Mouse (Mus musculus) erythroblast, embryonic 14.5 days (primary cell): Measurements from ENCODE around the gene Tmem74b. TPM values are rescaled to one million over a fixed set of nuclear protein-coding genes. Genes with fewer than 3 reads are reported as not detected.

Source experiments
- H3K27me3 ChIP-seq: 2 replicates; pipeline ENCODE4 v1.6.1; 2012; ENCODE audit warnings: inconsistent platforms; ENCODE audit not compliant: control insufficient read depth
- H3K36me3 ChIP-seq: 2 replicates; pipeline ENCODE4 v1.6.1; 2012; ENCODE audit warnings: mild to moderate bottlenecking, inconsistent platforms; ENCODE audit not compliant: control insufficient read depth
- H3K4me1 ChIP-seq: 2 replicates; pipeline ENCODE4 v1.6.1; 2012; ENCODE audit warnings: inconsistent platforms; ENCODE audit not compliant: control insufficient read depth
- H3K4me3 ChIP-seq: replicated peaks from 2 replicates; pipeline ENCODE3; 2012; ENCODE audit warnings: moderate library complexity, mild to moderate bottlenecking, inconsistent platforms
- H3K9me3 ChIP-seq: 2 replicates; pipeline ENCODE4 v1.6.1; 2012; ENCODE audit warnings: low read length, inconsistent platforms, mixed read lengths; ENCODE audit not compliant: control insufficient read depth
- GATA1 ChIP-seq: IDR thresholded peaks from 2 replicates; pipeline ENCODE4 v1.6.1; 2012; ENCODE audit warnings: low read length, inconsistent platforms, mixed read lengths
- TAL1 ChIP-seq: IDR thresholded peaks from 3 replicates; pipeline ENCODE4 v1.6.1; 2012; ENCODE audit warnings: low read length, inconsistent platforms, mixed read lengths
- polyA plus RNA-seq: library from polyadenylated mRNA; stranded (reverse); fragments of >175 nt; gene quantifications from 2 replicates; pipeline ENCODE4 v1.2.3, GENCODE M21; 2012

The Tmem74b gene
- polyA plus RNA-seq, 1 experiment, result not detected

- peaks cover 63% of the 10 kb centered on the region for H3K27me3 ChIP-seq
- no peak for TF ChIP-seq GATA1
- TF ChIP-seq TAL1, result no peak
- no peaks in the 10 kb centered on the region for H3K36me3 ChIP-seq
- no peak overlapping the region for H3K4me3 ChIP-seq
- H3K4me1 ChIP-seq, result no peaks in the 10 kb centered on the region
- H3K9me3 ChIP-seq, result peaks cover 2% of the 10 kb centered on the region; the same call in 1 of the 2 replicates
Observed at GRCm38 (mm10) chr2:151702146-151702850, 490 bp downstream of the Tmem74b start.

DNA sequence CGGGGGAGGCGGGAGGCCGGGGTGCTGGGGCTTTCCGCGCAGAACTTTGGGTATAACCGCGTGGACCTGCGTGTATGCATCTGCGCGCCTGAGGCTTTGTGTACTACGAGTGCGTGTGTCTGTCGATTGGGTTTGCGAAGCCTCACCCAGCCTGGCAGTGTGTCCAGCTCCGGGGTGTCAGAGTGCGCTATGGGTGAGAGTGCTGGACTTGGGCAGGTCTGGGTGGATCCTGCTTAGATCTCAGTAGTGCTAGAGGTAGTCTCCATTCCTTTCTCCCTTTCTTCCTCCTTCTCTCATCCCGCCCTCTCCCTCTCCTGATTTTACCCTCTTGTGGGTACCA, 1.0 kb downstream of the Tmem74b start:
- TF ChIP-seq GATA1 (no peak), TAL1 (no peak)
- Histone ChIP-seq H3K36me3 (no peaks in the 10 kb centered on the region), H3K4me1 (no peaks in the 10 kb centered on the region), H3K4me3 (no peak overlapping the region), H3K9me3 (peaks cover 2% of the 10 kb centered on the region; the same call in 1 of the 2 replicates), H3K27me3 (peaks cover 63% of the 10 kb centered on the region)

DNA sequence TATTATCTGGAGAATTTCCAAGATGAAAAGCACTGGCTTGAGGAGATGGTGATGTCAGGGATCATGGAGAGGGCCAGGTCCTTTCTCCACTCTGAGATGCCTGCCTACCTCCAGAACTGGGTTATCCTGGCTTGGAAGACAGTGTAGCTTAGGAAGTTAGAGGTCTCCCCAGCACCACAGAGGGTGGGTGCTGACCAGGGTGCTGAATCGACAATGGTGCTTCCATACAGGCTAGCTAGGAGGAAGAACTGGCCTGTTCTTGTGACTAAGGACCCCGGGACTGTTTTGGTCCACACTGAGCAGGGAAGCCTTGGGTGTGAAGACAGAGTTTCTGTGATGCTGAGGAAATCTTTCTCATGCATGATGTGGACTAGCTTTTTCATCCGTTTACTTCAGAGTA, 10.8 kb downstream of the Tmem74b start:
- H3K4me1 ChIP-seq, result no peaks in the 10 kb centered on the region
- H3K27me3 ChIP-seq, result no peaks in the 10 kb centered on the region
- H3K4me3 ChIP-seq, result no peak overlapping the region
- peaks cover 38% of the 10 kb centered on the region for H3K36me3 ChIP-seq
- no peaks in the 10 kb centered on the region for H3K9me3 ChIP-seq
- TF ChIP-seq TAL1, result no peak
- TF ChIP-seq GATA1, result no peak

- peaks cover 66% of the 10 kb centered on the region for H3K36me3 ChIP-seq
- H3K27me3 ChIP-seq, result no peaks in the 10 kb centered on the region
- no peak overlapping the region for H3K4me3 ChIP-seq
- H3K9me3 ChIP-seq, result no peaks in the 10 kb centered on the region
- no peak for TF ChIP-seq TAL1
- TF ChIP-seq GATA1, result no peak
- no peaks in the 10 kb centered on the region for H3K4me1 ChIP-seq
Observed at GRCm38 (mm10) chr2:151715526-151715925, 13.7 kb downstream of the Tmem74b start.

- no peak for TF ChIP-seq TAL1
- no peak for TF ChIP-seq GATA1
- no peaks in the 10 kb centered on the region for H3K4me1 ChIP-seq
- H3K4me3 ChIP-seq, result no peak overlapping the region
- peaks cover 76% of the 10 kb centered on the region for H3K36me3 ChIP-seq
- H3K27me3 ChIP-seq, result no peaks in the 10 kb centered on the region
- H3K9me3 ChIP-seq, result no peaks in the 10 kb centered on the region
Observed at GRCm38 (mm10) chr2:151716318-151717055, 14.7 kb downstream of the Tmem74b start.

DNA sequence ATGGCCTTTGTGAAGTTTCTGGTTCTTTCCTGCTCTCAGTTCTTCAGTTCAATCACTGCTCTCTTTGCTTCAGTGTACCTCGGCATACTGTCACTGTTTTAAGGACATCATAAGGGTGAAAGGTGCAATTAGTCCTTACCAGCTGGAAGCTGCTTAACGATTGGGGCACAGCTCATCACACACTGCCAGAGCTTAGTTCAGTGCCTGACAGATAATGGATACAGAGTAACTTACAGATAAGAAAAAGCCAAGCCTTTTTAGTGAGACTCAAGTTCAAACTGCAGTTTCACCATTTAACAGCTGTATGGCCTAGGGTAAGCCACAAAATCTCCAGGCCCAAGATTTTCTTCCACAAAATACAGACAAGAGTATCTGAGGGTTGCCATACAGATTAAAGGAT, 22.3 kb downstream of the Tmem74b start:
- peaks cover 19% of the 10 kb centered on the region for H3K4me1 ChIP-seq
- no peaks in the 10 kb centered on the region for H3K9me3 ChIP-seq
- H3K4me3 ChIP-seq, result no peak overlapping the region
- peaks cover 100% of the 10 kb centered on the region for H3K36me3 ChIP-seq
- TF ChIP-seq TAL1 (no peak), GATA1 (no peak)
- H3K27me3 ChIP-seq, result no peaks in the 10 kb centered on the region

DNA sequence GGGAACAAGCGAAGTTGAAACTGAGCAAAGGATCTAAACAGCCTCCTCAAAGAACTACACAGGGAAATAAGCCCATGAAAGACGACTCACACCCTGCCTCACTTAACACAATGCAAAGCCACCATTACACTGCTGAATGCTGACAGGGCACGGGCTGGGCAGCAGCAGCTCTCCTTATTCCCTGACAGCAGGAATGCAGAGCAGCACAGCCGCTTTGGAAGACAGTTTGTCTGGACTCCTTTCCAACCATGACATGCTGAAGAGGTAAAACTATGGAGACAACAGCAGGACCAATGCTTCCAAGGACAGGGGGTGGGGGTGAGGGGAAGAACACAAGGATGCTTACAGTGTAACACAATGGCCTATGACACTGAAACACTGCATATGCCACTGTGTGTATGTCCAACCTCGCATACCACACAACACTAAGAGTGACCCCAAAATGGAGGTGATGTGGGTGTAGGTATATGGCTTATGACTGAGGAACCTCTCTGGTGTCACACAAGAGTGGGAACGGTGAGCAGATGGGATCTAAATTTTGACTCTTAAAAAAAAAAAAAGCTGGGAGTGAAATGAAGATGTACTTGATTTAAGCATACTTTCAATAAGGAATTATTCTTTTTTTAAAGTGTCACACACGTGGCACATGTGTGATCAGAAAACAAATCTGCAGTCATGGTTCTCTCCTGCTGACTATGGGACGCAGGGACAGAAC, 31.5 kb downstream of the Tmem74b start:
- Histone ChIP-seq H3K36me3 (peaks cover 94% of the 10 kb centered on the region), H3K27me3 (no peaks in the 10 kb centered on the region)
- TF ChIP-seq GATA1 (no peak), TAL1 (no peak)

GRCm38 (mm10) chr2:151735422-151735821, 33.6 kb downstream of the Tmem74b start:
- Histone ChIP-seq H3K4me1 (peaks cover 53% of the 10 kb centered on the region), H3K27me3 (no peaks in the 10 kb centered on the region), H3K9me3 (no peaks in the 10 kb centered on the region), H3K36me3 (peaks cover 91% of the 10 kb centered on the region), H3K4me3 (no peak overlapping the region)
- no peak for TF ChIP-seq GATA1
- no peak for TF ChIP-seq TAL1

More for the DNA sequence above, 31.5 kb downstream of the Tmem74b start:
- no peak overlapping the region for H3K4me3 ChIP-seq
- no peaks in the 10 kb centered on the region for H3K9me3 ChIP-seq
- H3K4me1 ChIP-seq, result peaks cover 33% of the 10 kb centered on the region

GRCm38 (mm10) chr2:151738460-151738859, 36.7 kb downstream of the Tmem74b start:
- Histone ChIP-seq H3K4me3 (peak overlapping the region; percentile 79), H3K4me1 (peaks cover 75% of the 10 kb centered on the region), H3K36me3 (peaks cover 64% of the 10 kb centered on the region), H3K27me3 (no peaks in the 10 kb centered on the region), H3K9me3 (no peaks in the 10 kb centered on the region)
- TF ChIP-seq GATA1, result no peak
- TF ChIP-seq TAL1, result no peak
